Mouse (Mus musculus) myocyte (in vitro differentiated cells): Measurements from ENCODE around the gene Atp6v0a2. TPM values are rescaled to one million over a fixed set of nuclear protein-coding genes. Genes with fewer than 3 reads are reported as not detected.
"Not testable (repeated sequence)": the region's sequence is repeated elsewhere in the genome, so short reads cannot be mapped to it uniquely, and the experiment has no call there.

Source experiments
- H3K27me3 ChIP-seq: one replicate; pipeline ENCODE4 v1.6.1; 2011; ENCODE audit not compliant: control insufficient read depth, insufficient read depth, insufficient read length
- H3K36me3 ChIP-seq: one replicate; pipeline ENCODE4 v1.6.1; 2011; ENCODE audit not compliant: control insufficient read depth, insufficient read depth
- H3K4me2 ChIP-seq: one replicate; pipeline ENCODE4 v1.6.1; 2011; ENCODE audit warnings: low read depth, control low read depth
- H3K4me3 ChIP-seq: one replicate; pipeline ENCODE4 v1.5.1; 2011; ENCODE audit warnings: mild to moderate bottlenecking, control low read depth, moderate library complexity
- H3K79me2 ChIP-seq: one replicate; pipeline ENCODE4 v1.6.1; 2011; ENCODE audit not compliant: control insufficient read depth, insufficient read depth
- H3ac ChIP-seq: one replicate; pipeline ENCODE4 v1.6.1; 2011; ENCODE audit not compliant: control insufficient read depth, insufficient read length
- CEBPB ChIP-seq: IDR thresholded peaks from 2 replicates; pipeline ENCODE4 v1.6.1; 2011; ENCODE audit warnings: mild to moderate bottlenecking, moderate library complexity; ENCODE audit not compliant: poor library complexity, insufficient read depth, severe bottlenecking
- E2F4 ChIP-seq: IDR thresholded peaks from one replicate; pipeline ENCODE4 v1.6.1; 2011; ENCODE audit warnings: mild to moderate bottlenecking, control low read depth, moderate library complexity; ENCODE audit not compliant: insufficient read depth
- MAX ChIP-seq: IDR thresholded peaks from one replicate; pipeline ENCODE4 v1.6.1; 2011; ENCODE audit warnings: low read depth, mild to moderate bottlenecking, control low read depth
- MYOD1 ChIP-seq, 3 experiments: IDR thresholded peaks; one replicate each; pipeline ENCODE4 v1.6.1; 2011; ENCODE audit warnings: control low read depth in 2 of 3, low read depth in 2 of 3, mild to moderate bottlenecking in 2 of 3, moderate library complexity in 1 of 3; ENCODE audit not compliant: insufficient read length in 2 of 3, control insufficient read depth in 1 of 3
- MYOG ChIP-seq, 3 experiments: IDR thresholded peaks; one replicate each; pipeline ENCODE4 v1.6.1; 2011; ENCODE audit warnings: control low read depth in 2 of 3, low read depth in 2 of 3, mild to moderate bottlenecking in 2 of 3; ENCODE audit not compliant: insufficient read length in 2 of 3, control insufficient read depth in 1 of 3, insufficient read depth in 1 of 3
- POLR2A ChIP-seq: IDR thresholded peaks from one replicate; pipeline ENCODE4 v1.6.1; 2011; ENCODE audit warnings: low read depth, mild to moderate bottlenecking, control low read depth, moderate library complexity; ENCODE audit not compliant: insufficient read length
- POLR2AphosphoS2 ChIP-seq: IDR thresholded peaks from one replicate; pipeline ENCODE4 v1.6.1; 2011; ENCODE audit warnings: low read depth, control low read depth; ENCODE audit not compliant: insufficient read length
- REST ChIP-seq: IDR thresholded peaks from one replicate; pipeline ENCODE4 v1.6.1; 2011; ENCODE audit warnings: mild to moderate bottlenecking, control low read depth, moderate library complexity; ENCODE audit not compliant: insufficient read depth, insufficient read length
- SRF ChIP-seq: IDR thresholded peaks from one replicate; pipeline ENCODE4 v1.6.1; 2011; ENCODE audit warnings: low read depth; ENCODE audit not compliant: control insufficient read depth, insufficient read length
- TCF12 ChIP-seq: IDR thresholded peaks from one replicate; pipeline ENCODE4 v1.6.1; 2011; ENCODE audit warnings: mild to moderate bottlenecking, control low read depth; ENCODE audit not compliant: poor library complexity, insufficient read depth, severe bottlenecking
- TCF3 ChIP-seq: IDR thresholded peaks from one replicate; pipeline ENCODE4 v1.6.1; 2011; ENCODE audit warnings: low read depth, control low read depth; ENCODE audit not compliant: insufficient read length
- USF1 ChIP-seq: IDR thresholded peaks from one replicate; pipeline ENCODE4 v1.6.1; 2011; ENCODE audit warnings: low read depth, mild to moderate bottlenecking, control low read depth, moderate library complexity
- polyA plus RNA-seq: library from polyadenylated mRNA; unstranded; fragments of >200 nt; fragmentation: generic; extraction: Trizol; gene quantifications from one replicate; pipeline ENCODE4 v1.2.1, GENCODE M21; 2012; ENCODE audit warnings: missing spikeins

Gene Atp6v0a2
- polyA plus RNA-seq, 1 experiment, result 31.8 TPM

GRCm38 (mm10) chr5:124598224-124599174 lies 29.9 kb upstream of the Atp6v0a2 start:
- H3ac ChIP-seq, result no peak overlapping the region

GRCm38 (mm10) chr5:124599726-124600125 lies 28.6 kb upstream of the Atp6v0a2 start:
- H3K27me3 ChIP-seq, H3K79me2 ChIP-seq, H3K4me3 ChIP-seq, H3K36me3 ChIP-seq, H3K4me2 ChIP-seq, H3ac ChIP-seq: not testable (repeated sequence)

More at GRCm38 (mm10) chr5:124598224-124599174, 29.9 kb upstream of the Atp6v0a2 start:
- Histone ChIP-seq H3K4me3 (peak overlapping the region; percentile 22), H3K36me3 (peaks cover 3% of the 10 kb centered on the region), H3K27me3 (no peaks in the 10 kb centered on the region), H3K79me2 (no peaks in the 10 kb centered on the region), H3K4me2 (peak overlapping the region; percentile 94)
- TF ChIP-seq TCF3 (no peak), MYOD1 (IDR thresholded peaks at IDR 0.05; ENCODE audit: control insufficient read depth in 1 of 3, insufficient read length in 2 of 3, low read depth in 2 of 3) (no peak), MYOG (IDR thresholded peaks at IDR 0.05; ENCODE audit: control insufficient read depth in 1 of 3, insufficient read depth in 1 of 3, insufficient read length in 2 of 3, low read depth in 2 of 3) (no peak), USF1 (no peak), MAX (no peak), POLR2A (no peak), E2F4 (no peak)

- H3K27me3 ChIP-seq, result no peaks in the 10 kb centered on the region
- no peaks in the 10 kb centered on the region for H3K79me2 ChIP-seq
- H3ac ChIP-seq, result no peak overlapping the region
- H3K36me3 ChIP-seq, result no peaks in the 10 kb centered on the region
- no peak overlapping the region for H3K4me2 ChIP-seq
- TF ChIP-seq E2F4 (no peak), MAX (no peak), CEBPB (no peak), USF1 (no peak), MYOG (IDR thresholded peaks at IDR 0.05; ENCODE audit: control insufficient read depth in 1 of 3, insufficient read depth in 1 of 3, insufficient read length in 2 of 3, low read depth in 2 of 3) (no peak), MYOD1 (IDR thresholded peaks at IDR 0.05; ENCODE audit: control insufficient read depth in 1 of 3, insufficient read length in 2 of 3, low read depth in 2 of 3) (no peak), TCF3 (no peak), POLR2A (no peak), POLR2AphosphoS2 (no peak), SRF (no peak), TCF12 (no peak), REST (no peak)
- H3K4me3 ChIP-seq, result no peak overlapping the region
Observed at GRCm38 (mm10) chr5:124602349-124602748, 26.0 kb upstream of the Atp6v0a2 start.

- Histone ChIP-seq H3K27me3 (no peaks in the 10 kb centered on the region), H3K4me3 (no peak overlapping the region), H3K79me2 (no peaks in the 10 kb centered on the region), H3K4me2 (no peak overlapping the region), H3ac (no peak overlapping the region), H3K36me3 (no peaks in the 10 kb centered on the region)
- no peak for TF ChIP-seq TCF3
- no peak for TF ChIP-seq USF1
- TF ChIP-seq MYOD1 (IDR thresholded peaks at IDR 0.05; ENCODE audit: control insufficient read depth in 1 of 3, insufficient read length in 2 of 3, low read depth in 2 of 3), result no peak
- TF ChIP-seq POLR2A, result no peak
Observed at GRCm38 (mm10) chr5:124604296-124604695, 24.1 kb upstream of the Atp6v0a2 start.

- H3K27me3 ChIP-seq, result no peaks in the 10 kb centered on the region
- no peak overlapping the region for H3K4me3 ChIP-seq
- TF ChIP-seq E2F4 (no peak), POLR2AphosphoS2 (no peak), MAX (no peak), MYOD1 (IDR thresholded peaks at IDR 0.05; ENCODE audit: control insufficient read depth in 1 of 3, insufficient read length in 2 of 3, low read depth in 2 of 3) (no peak), TCF12 (no peak), TCF3 (no peak), MYOG (IDR thresholded peaks at IDR 0.05; ENCODE audit: control insufficient read depth in 1 of 3, insufficient read depth in 1 of 3, insufficient read length in 2 of 3, low read depth in 2 of 3) (no peak), SRF (no peak), REST (no peak), USF1 (no peak), CEBPB (no peak), POLR2A (no peak)
- no peaks in the 10 kb centered on the region for H3K79me2 ChIP-seq
- no peak overlapping the region for H3ac ChIP-seq
- no peaks in the 10 kb centered on the region for H3K36me3 ChIP-seq
- no peak overlapping the region for H3K4me2 ChIP-seq
Observed at GRCm38 (mm10) chr5:124605041-124605622, 23.2 kb upstream of the Atp6v0a2 start.
